Mouse (Mus musculus) embryonic fibroblast, embryonic 13.5 days (primary cell): ENCODE data around the gene Rere.

Experiments used
- CTCF ChIP-seq: IDR thresholded peaks from 2 replicates; pipeline ENCODE4 v1.5.1; 2011; ENCODE audit warnings: mild to moderate bottlenecking, control low read depth, low read length, moderate library complexity, borderline replicate concordance; ENCODE audit not compliant: insufficient read depth
- POLR2A ChIP-seq: IDR thresholded peaks from 2 replicates; pipeline ENCODE4 v1.6.1; 2011; ENCODE audit warnings: low read depth, mild to moderate bottlenecking, control low read depth, low read length, moderate library complexity

- TF ChIP-seq CTCF (no peak), POLR2A (no peak)
Observed at GRCm38 (mm10) chr4:150616841-150617240, 335.4 kb downstream of the Rere start.
